Mouse (Mus musculus): ENCODE results near the gene Dot1l. TPM values are rescaled to one million over a fixed set of nuclear protein-coding genes. Genes with fewer than 3 reads are reported as not detected.

Dot1l gene
- polyA plus RNA-seq, 1 experiment: 43.0 TPM

- TF ChIP-seq POLR2A (IDR thresholded peaks at IDR 0.05; ENCODE audit: borderline replicate concordance, extremely low read depth, low read depth, low read length) (no peak), CTCF (IDR thresholded peaks at IDR 0.05; ENCODE audit: insufficient read depth, low read length) (no peak)
- no peak overlapping the region for H3K4me3 ChIP-seq (replicated peaks; ENCODE audit: extremely low read depth, low read depth, low read length)
- 76% methylated on average over 9 of the region's 9 CpGs for WGBS
Observed at GRCm38 (mm10) chr10:80796307-80796848, 41.4 kb downstream of the Dot1l start.

GRCm38 (mm10) chr10:80797186-80798149, 42.5 kb downstream of the Dot1l start:
- H3K4me1 ChIP-seq (ENCODE audit: control insufficient read depth, insufficient read depth, low read length): peaks cover 18% of the 10 kb centered on the region
- TF ChIP-seq POLR2A (IDR thresholded peaks at IDR 0.05; ENCODE audit: borderline replicate concordance, extremely low read depth, low read depth, low read length) (no peak), CTCF (IDR thresholded peaks at IDR 0.05; ENCODE audit: insufficient read depth, low read length) (no peak)
- WGBS: 2% methylated on average over 59 of the region's 59 CpGs
- DNase-seq: peak; percentile 52
- H3K4me3 ChIP-seq (replicated peaks; ENCODE audit: extremely low read depth, low read depth, low read length): peak overlapping the region; percentile 88

More at GRCm38 (mm10) chr10:80796307-80796848, 41.4 kb downstream of the Dot1l start:
- H3K4me1 ChIP-seq (ENCODE audit: control insufficient read depth, insufficient read depth, low read length): peaks cover 18% of the 10 kb centered on the region
- no peak for DNase-seq

DNA sequence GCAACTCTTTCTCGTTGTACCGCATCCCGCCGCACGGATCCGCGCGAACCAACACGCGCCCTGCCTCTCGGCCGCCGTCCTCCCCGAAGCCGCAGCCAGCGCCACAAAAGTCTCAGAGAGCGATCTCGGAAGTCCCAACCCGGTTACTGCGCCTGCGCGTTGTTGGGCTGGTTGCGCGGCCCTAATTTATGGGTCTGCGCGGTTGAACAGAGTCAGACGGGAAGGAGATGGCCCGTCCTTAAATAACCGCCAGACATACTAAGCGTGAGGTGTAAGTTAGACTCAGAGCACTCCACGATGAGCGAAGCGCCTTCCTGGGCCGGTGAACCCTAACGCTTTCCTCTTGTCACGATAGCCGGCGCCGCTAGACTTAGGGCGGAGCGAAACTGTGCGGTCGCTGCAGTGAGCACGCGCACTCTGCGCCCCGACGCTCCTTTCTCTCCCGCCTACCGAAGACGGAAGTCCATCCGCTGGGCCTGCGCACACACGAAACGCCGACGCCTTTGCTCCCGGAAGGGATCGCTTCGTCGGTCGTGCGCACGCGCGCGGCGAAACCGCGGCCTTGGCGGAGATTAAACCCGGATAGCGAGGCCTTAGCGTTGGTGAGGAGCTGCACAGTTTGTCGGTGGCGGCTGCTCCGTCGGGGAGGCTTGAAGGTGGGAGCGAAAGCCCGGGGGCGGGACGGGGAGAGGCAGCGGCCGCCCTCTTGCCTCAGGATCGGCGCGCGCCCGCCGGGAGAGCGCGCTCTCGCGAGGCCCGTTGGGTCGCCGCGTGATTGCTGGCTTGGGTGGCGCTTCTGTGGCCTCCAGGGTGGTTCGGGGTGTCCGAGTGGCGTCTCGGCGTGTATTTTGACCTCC, 43.4 kb downstream of the Dot1l start, which contains the start of the genes Sf3a2 and Plekhj1:
TSS of gene Sf3a2 (plus strand) at position 49 of the 857 bp plus-strand sequence.
TSS of gene Plekhj1 (minus strand) at position 477 of the 857 bp plus-strand sequence.
- H3K4me3 ChIP-seq (replicated peaks; ENCODE audit: extremely low read depth, low read depth, low read length): peak within 1 kb of the TSS; percentile 88
- peak; percentile 95 for DNase-seq
- WGBS: under 1% methylated on average over 104 of the region's 104 CpGs
- H3K4me1 ChIP-seq (ENCODE audit: control insufficient read depth, insufficient read depth, low read length): peaks cover 18% of the 10 kb centered on the region
- TF ChIP-seq CTCF (IDR thresholded peaks at IDR 0.05; ENCODE audit: insufficient read depth, low read length): no peak
- TF ChIP-seq POLR2A (IDR thresholded peaks at IDR 0.05; ENCODE audit: borderline replicate concordance, extremely low read depth, low read depth, low read length): peak; percentile 94; the same call in 1 of the 2 replicates

- WGBS: under 1% methylated on average over 18 of the region's 18 CpGs
- no peak for DNase-seq
- TF ChIP-seq POLR2A (IDR thresholded peaks at IDR 0.05; ENCODE audit: borderline replicate concordance, extremely low read depth, low read depth, low read length): no peak
- TF ChIP-seq CTCF (IDR thresholded peaks at IDR 0.05; ENCODE audit: insufficient read depth, low read length): no peak
- H3K4me3 ChIP-seq (replicated peaks; ENCODE audit: extremely low read depth, low read depth, low read length): peak overlapping the region; percentile 88
- H3K4me1 ChIP-seq (ENCODE audit: control insufficient read depth, insufficient read depth, low read length): peaks cover 18% of the 10 kb centered on the region
Observed at GRCm38 (mm10) chr10:80799070-80799566, 44.1 kb downstream of the Dot1l start.

GRCm38 (mm10) chr10:80802204-80802912, 47.4 kb downstream of the Dot1l start:
- no peak overlapping the region for H3K4me3 ChIP-seq (replicated peaks; ENCODE audit: extremely low read depth, low read depth, low read length)
- 80% methylated on average over 10 of the region's 10 CpGs for WGBS
- H3K4me1 ChIP-seq (ENCODE audit: control insufficient read depth, insufficient read depth, low read length): peaks cover 13% of the 10 kb centered on the region
- no peak for TF ChIP-seq POLR2A (IDR thresholded peaks at IDR 0.05; ENCODE audit: borderline replicate concordance, extremely low read depth, low read depth, low read length)
- no peak for DNase-seq

DNA sequence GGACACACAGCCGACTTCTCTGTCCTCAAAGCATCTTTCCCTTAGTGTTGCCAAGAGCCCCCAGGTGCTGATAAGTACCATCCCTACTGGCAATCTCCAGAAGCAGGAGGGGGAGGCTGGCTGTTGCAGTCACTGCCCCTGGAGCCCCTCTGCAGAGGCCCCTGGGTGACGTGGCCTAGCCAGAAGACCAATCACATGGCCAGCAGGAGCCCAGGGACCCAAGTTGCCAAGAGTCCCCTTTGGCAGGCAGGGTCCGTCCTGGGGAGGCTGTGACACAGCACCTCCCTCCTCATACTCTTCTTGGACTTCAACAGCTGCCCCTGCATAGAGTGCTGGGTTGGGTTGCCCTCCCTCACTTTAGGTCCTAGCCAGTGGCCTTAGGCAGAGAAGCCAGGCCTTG, 48.0 kb downstream of the Dot1l start:
- 74% methylated on average over 3 of the region's 3 CpGs for WGBS
- H3K4me3 ChIP-seq (replicated peaks; ENCODE audit: extremely low read depth, low read depth, low read length): no peak overlapping the region
- DNase-seq: no peak
- peaks cover 12% of the 10 kb centered on the region for H3K4me1 ChIP-seq (ENCODE audit: control insufficient read depth, insufficient read depth, low read length)
- TF ChIP-seq POLR2A (IDR thresholded peaks at IDR 0.05; ENCODE audit: borderline replicate concordance, extremely low read depth, low read depth, low read length) (no peak), CTCF (IDR thresholded peaks at IDR 0.05; ENCODE audit: insufficient read depth, low read length) (no peak)

DNA sequence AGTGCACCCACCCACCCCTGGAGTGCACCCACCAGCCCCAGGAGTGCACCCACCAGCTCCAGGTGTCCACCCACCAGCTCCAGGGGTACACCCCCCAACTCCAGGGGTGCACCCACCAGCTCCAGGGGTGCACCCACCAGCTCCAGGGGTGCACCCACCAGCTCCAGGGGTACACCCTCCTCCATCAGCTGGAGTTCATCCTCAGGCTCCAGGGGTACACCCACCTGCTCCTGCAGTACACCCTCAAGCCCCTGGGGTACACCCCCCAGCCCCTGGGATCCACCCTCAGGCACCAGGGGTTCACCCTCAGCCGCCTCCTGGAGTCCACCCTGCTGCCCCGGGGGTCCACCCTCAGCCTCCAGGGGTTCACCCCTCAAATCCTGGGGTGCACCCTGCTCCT, 49.3 kb downstream of the Dot1l start:
- H3K4me3 ChIP-seq (replicated peaks; ENCODE audit: extremely low read depth, low read depth, low read length): no peak overlapping the region
- no peak for DNase-seq
- TF ChIP-seq POLR2A (IDR thresholded peaks at IDR 0.05; ENCODE audit: borderline replicate concordance, extremely low read depth, low read depth, low read length) (no peak), CTCF (IDR thresholded peaks at IDR 0.05; ENCODE audit: insufficient read depth, low read length) (no peak)
- WGBS: 96% methylated on average over 2 of the region's 2 CpGs
- peaks cover 10% of the 10 kb centered on the region for H3K4me1 ChIP-seq (ENCODE audit: control insufficient read depth, insufficient read depth, low read length)

- no peak for TF ChIP-seq CTCF (IDR thresholded peaks at IDR 0.05; ENCODE audit: insufficient read depth, low read length)
- TF ChIP-seq POLR2A (IDR thresholded peaks at IDR 0.05; ENCODE audit: borderline replicate concordance, extremely low read depth, low read depth, low read length): no peak
- Histone ChIP-seq H3K4me1 (ENCODE audit: control insufficient read depth, insufficient read depth, low read length) (peaks cover 5% of the 10 kb centered on the region; the same call in 1 of the 2 replicates), H3K4me3 (replicated peaks; ENCODE audit: extremely low read depth, low read depth, low read length) (no peak within 1 kb of the TSS)
- DNase-seq: no peak
- 77% methylated on average over 6 of the region's 6 CpGs for WGBS
Observed at GRCm38 (mm10) chr10:80804916-80805315, 49.9 kb downstream of the Dot1l start, which contains the start of gene Amh. Amh (plus strand) TSS chr10:80805243.

Measured in lung, adult 2 months (tissue).